Mouse (Mus musculus) cerebellum, adult 11-12 months (tissue): ENCODE results near the gene Slc6a20a.

Source experiments
- DNase-seq: peaks from one replicate; pipeline ENCODE4 v3.0.0; 2022

Gene Slc6a20a

DNA sequence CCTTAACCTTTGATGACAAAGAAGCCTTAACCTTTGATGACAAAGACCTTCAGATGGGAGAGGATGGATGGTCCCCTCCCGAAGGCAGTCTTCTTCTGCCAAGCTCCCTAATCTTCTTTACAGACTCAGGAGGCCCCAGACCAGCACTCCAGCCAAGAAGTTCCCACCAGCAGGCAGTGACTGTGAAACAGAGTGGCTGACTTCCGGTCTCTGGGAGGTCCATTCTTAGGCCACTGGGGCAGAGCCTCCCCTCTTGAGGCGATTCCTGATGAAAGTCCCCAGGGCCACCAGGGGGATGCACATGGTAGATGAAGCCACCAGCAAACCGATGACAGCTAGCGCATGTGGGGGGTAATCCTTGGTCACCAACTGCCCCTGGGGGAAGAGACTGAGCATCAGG lies 41.9 kb downstream of the Slc6a20a start:
- DNase-seq: no peak

DNA sequence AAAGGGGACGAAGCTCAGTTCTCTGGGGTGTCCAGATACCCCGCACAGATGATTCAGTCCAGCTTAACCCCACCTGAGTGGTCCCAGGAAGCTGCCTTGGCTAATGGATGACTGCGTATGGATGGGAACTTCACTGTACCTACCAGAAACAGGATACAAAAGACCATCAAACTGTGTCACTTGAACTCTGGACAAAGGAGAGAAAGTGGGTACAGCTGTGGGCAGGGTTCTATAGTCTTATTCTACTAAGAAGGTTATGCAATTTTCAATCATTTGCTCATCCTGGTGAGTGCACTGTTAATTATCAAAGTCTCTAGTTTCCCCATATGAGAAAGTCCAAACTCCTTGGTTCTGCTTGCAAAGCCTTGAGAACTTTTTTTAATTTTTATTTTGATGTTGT lies 45.7 kb downstream of the Slc6a20a start:
- DNase-seq: no peak

DNA sequence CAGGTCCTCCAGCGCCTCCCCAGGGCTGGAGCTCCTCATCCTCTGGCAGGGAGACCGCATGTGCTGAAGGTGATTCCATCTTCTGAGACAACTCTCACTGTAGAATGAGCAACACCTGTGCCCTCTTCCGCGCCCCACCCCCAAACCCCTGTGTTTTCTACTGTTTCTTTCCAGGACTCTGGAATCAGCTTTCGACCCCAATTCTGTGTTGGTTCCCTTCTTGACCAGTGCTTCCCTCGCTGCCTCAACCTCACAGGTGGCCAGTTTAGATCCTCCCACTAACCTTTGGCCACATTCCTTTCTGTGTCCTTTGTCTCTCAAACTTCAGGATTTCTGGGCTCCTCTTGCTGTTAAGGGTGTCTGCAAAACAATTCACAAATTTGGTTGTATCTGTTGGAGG lies 46.4 kb downstream of the Slc6a20a start, which contains the start of gene Slc6a20b:
TSS of gene Slc6a20b (minus strand) at position 285 of the 400 bp plus-strand sequence.
- DNase-seq: no peak

DNA sequence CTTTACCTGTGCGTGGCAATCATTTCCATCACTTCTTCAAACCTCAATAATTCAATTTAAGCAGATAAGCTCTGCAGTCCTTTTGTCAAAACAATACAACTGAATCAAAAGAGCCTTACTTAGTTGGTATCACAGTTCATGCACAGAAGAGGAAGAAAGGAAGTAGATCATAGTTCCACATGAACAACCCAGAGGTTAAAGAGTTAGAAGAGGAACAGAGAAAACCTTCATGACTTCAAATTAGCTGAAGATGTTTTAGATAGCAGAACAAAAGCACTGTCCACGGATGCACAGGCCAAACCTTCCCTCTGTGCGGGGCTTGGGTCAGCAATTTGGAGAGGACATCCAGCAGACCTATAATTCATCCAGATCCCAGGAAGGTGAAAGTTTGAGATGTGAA lies 47.0 kb downstream of the Slc6a20a start:
- DNase-seq: no peak

DNA sequence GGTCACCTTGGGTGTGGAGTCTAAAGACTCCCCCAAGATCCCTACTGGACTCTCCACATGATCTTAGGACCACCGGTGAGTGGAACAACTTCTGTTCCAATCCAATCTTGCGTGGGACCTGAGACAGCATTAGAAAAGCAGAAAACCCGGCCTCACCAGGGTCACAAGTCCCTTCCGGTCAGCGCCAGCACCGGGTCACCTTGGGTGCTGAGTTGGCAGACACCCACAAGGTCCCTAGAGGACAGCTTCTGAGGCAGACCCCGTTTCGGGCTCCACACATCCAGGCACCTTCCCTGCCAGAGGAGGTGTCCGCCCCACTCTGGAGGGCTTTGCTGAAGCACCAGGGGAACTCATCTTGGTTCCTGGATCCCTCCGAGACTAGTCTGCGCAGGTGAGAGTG lies 52.9 kb downstream of the Slc6a20a start:
- no peak for DNase-seq

DNA sequence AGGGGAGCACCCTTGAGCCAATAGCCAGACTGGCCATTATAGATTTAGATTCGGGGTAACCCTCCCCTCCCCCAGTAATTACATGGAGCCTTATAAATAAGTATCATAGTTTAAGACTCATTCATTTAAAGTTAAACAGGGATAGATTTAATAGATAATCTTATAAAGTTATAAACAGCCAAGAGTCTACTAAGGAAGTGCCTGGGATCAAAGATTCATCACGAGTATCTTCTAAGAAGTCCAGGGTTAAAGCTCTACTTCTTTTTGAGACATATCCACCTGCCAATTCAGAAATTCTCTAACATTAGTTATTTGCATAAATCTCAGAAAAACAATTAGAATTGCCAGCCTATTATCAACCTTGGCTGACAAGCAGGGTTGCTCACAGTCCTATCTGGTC lies 53.9 kb downstream of the Slc6a20a start:
- DNase-seq: no peak

DNA sequence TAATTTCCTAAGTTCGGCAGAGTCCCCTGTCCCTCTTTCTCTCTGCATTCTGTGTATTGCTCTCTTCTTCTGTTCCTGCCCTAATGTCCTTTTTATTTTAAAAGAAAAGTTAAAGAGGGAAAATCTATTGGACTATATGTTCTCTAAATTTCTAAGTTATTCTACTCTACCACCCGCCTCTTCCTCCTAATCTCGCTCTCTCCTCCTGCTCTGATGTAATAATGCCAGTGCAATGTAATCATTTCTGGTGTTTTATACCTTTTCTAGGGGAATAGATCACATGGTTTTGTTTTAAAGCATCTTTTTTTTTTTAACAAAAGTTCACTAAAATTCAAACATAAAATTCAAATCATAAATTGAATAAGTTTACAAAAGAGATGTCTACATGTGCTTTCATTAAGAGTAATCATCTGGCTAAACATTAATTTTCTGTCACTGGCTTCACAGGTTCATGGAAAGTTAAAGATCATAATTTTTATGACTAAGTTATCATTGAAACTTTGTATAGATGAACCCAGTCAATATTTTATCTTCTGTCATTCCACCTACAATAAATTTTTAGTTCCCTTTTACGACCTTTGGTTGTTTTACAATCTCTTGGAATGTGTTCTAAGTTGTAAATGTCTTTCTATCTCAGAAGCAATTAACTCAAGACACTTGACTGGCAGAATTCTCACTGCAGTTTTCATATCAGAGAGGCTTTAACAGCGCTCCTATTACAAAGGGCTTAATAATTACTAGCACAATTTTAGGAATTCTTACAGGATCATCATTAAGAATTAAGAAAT lies 58.2 kb downstream of the Slc6a20a start:
- DNase-seq: no peak

DNA sequence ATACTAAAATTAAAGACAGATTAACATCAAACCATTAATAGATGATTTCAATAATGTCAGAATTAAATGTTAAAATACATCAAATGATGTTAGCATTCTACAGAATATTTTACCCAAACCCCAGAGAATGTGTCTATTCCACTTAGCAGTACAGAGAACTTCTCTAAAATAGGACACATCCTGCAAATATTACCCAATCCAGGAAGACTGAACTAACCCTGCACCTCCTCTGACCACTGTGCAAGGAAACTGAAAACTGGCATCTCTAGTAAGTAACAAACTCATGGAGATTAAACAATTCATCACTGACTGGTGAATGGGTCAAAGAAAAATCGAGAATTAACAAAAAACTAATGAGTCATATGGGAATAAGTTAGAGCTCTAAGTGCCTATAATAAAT lies 77.2 kb downstream of the Slc6a20a start:
- no peak for DNase-seq

DNA sequence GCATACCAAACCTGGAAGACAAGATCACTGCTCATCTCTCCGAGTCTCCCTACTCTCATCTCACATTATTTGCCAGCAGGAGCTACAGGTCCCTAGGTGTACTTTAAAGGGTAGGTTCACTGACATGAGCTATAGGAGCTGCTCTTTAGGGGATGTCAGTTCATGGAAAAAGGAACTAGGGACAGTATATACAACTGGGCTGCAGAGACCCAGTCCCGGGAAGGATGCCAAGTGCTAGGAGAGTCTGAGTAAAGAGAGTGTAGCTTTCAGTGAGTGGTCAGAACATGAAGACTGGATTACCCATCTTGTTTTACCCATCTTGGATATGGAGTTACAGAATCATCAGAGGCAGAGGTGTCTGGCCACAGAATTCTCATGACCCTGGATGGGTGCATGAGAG lies 81.3 kb downstream of the Slc6a20a start:
- no peak for DNase-seq

DNA sequence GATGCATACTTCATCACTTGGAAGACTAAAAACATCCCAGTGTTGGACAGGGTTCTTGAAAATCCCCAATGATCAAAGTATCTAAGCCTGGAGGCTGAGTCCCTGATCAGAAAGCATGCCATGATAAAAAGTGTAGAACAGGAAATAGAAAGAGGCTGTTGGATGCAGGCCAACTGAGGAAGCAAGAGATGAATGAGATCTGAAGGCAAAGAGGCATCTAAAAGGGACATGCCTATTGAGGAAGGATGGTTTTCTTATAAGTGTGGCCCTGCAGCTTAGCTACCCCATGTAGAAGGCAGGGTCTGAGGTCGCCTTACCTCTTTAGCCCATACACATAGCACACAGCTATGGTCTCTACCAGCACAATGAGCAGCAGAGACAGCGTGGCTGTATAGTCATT lies 81.8 kb downstream of the Slc6a20a start:
- DNase-seq: no peak

DNA sequence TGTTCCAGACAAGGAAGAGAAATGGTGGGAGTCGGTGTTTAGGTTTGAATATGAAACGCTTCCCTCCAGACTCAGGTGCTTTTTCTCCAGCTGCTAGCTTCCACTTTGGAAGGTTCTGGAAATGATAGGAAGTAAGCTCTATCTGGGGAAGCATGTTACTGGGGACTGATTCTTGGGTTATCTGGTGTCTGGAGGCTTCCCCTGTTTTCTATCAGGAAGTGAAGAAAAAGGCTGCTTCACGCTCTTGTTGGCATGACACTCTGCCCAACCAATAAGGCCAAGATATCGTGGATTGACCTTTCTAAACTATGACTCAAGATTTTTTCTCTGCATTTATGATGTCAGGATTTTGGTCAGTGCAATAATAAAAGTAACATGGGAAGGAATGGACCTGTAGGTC lies 83.5 kb downstream of the Slc6a20a start:
- DNase-seq: no peak

DNA sequence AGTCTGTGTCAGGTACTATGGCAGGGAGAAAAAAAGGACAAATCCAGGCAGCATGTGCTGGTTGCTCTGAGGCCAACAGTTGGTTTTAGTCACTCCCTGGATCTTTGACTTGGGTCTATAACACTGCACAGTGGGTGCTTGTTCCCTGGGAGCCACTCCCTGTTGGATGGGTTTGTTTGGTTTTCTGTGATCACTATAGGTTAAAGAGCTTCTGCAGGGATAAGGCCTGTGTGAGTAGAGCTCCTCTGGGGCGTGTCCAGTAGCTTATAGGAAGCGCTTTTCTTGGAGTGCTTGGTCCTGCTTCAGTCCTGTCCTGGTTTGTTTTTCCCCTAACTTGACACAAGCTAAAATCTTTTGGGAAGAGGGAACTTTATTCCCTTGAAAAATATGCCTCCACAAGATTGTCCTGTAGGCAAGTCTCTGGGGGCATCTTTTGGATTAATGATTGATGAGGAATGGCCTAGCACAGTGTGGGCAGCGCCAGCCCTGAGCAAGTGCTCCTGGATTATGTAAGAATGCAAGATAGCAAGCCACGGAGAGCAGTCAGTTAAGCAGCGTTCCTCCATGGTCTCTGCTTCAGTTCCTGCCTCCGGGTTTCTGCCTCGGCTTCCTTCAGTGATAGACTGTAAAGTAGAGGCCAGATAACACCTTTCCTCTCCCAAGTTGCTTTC lies 89.3 kb downstream of the Slc6a20a start:
- DNase-seq: no peak
